Mouse (Mus musculus): ENCODE measurements around the gene Fgfr2. TPM values are rescaled to one million over a fixed set of nuclear protein-coding genes. Genes with fewer than 3 reads are reported as not detected.

Fgfr2 gene
- total and polyA plus RNA-seq, 2 experiments from 2014 or later: 12.1 to 32.6 TPM

DNA sequence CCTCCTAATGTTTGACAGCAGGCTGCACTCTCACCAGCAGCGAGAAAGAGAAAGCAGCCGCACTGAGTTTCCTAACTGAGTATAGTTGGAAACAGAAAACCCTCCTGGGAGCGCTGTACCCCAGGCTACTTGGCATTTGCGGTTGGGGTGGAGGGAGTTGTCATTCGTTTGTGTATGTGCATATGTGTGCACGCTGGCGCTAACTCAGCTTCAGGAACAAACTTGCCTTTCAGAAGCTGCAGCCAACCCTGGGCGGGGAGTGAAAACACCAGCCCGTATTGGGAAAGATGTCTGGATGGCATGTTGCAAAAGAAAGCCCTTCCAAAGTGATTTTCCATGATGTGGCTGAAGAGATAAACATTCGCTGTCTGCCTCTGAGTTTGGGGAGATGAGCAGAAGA is 2546.2 kb downstream of the Fgfr2 start:
- no peaks in the 10 kb centered on the region for H3K9me3 ChIP-seq (ENCODE audit: low read length)
- no peaks in the 10 kb centered on the region for H3K4me1 ChIP-seq (ENCODE audit: insufficient read depth, low read length)
- H3K4me3 ChIP-seq (ENCODE audit: low read depth, low read length): no peak overlapping the region
- TF ChIP-seq CTCF (IDR thresholded peaks at IDR 0.05): no peak
- H3K27ac ChIP-seq (ENCODE audit: low read depth, low read length): no peak overlapping the region
- ATAC-seq (ENCODE audit: low FRiP score) (no peak), DNase-seq (ENCODE audit: low spot score) (peak; percentile 22)
- WGBS: 33% methylated on average over 10 of the region's 10 CpGs
- no peaks in the 10 kb centered on the region for H3K27me3 ChIP-seq (ENCODE audit: insufficient read depth, low read length)
- no peak overlapping the region for H3K9ac ChIP-seq (replicated peaks; ENCODE audit: low read length, poor library complexity, severe bottlenecking)
- H3K36me3 ChIP-seq (ENCODE audit: insufficient read depth, low read length): no peaks in the 10 kb centered on the region
- no peak overlapping the region; the same call in 1 of the 2 replicates for H3K4me2 ChIP-seq (ENCODE audit: low read depth, low read length, poor library complexity, severe bottlenecking)

DNA sequence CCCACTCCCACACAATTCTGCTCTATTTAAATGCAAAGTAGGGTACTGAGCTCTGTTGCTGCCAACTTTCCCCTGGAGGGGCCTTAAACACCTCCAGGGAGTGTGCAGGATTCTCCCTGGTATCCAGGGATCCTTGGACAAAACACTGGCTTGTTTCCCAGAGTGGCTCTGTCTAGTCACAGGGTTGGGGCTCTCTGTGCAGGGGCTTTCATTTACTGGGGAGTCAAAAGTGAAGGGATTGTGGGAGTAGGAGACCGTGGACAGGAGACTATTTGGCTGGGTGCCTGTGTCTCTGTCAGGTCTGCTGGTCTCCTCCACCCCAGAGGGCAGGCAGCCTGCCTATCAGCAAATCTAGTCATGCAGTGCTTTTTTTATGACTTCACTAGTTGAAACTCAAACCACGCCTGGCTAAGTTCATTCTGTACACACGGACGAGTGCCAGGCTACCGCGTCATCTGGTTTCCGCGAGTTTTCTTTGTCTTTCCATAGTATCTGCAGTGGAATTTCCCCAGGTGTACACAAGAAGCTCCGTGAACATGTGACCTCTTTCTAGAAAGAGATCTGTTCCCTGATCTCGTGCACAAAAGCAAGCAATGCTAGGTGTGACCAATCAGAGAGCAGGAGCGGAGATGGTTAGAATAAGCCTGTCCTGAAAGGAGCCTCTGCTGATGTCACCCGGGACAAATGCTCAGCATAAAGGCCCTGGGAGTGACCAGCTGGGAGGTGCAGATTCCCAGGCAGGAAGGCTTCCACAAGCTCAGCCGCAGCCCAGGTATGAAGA is 2548.7 kb downstream of the Fgfr2 start:
- Histone ChIP-seq H3K9me3 (ENCODE audit: low read length) (no peaks in the 10 kb centered on the region), H3K27ac (ENCODE audit: low read depth, low read length) (no peak overlapping the region), H3K27me3 (ENCODE audit: insufficient read depth, low read length) (no peaks in the 10 kb centered on the region), H3K9ac (replicated peaks; ENCODE audit: low read length, poor library complexity, severe bottlenecking) (no peak overlapping the region), H3K4me1 (ENCODE audit: insufficient read depth, low read length) (no peaks in the 10 kb centered on the region), H3K4me3 (ENCODE audit: low read depth, low read length) (no peak overlapping the region), H3K4me2 (ENCODE audit: low read depth, low read length, poor library complexity, severe bottlenecking) (peak overlapping the region; percentile 6; the same call in 1 of the 2 replicates), H3K36me3 (ENCODE audit: insufficient read depth, low read length) (no peaks in the 10 kb centered on the region)
- no peak for ATAC-seq (ENCODE audit: low FRiP score)
- WGBS: 42% methylated on average over 13 of the region's 13 CpGs
- peak; percentile 58 for DNase-seq (ENCODE audit: low spot score)
- TF ChIP-seq CTCF (IDR thresholded peaks at IDR 0.05): no peak

DNA sequence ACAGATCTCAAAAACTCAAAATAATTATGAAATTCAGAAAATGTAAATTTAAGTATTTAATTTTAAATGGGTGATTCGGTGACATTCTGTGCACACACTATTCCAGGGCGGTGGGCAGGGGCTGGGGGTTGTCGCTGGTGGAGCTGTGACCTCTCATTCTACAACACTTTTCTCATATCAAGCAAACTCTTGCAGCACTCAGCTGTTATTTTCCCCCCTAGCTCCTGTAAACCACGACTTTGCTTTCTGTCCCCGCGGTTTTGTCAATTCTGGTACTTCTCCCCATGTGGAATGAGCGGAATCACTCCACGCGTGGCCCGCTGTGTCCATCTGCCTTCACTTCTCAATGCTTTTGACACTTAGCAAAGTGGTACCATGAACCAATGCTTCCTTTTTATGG is 2549.4 kb downstream of the Fgfr2 start:
- Histone ChIP-seq H3K4me1 (ENCODE audit: insufficient read depth, low read length) (no peaks in the 10 kb centered on the region), H3K27me3 (ENCODE audit: insufficient read depth, low read length) (no peaks in the 10 kb centered on the region), H3K4me3 (ENCODE audit: low read depth, low read length) (no peak overlapping the region), H3K4me2 (ENCODE audit: low read depth, low read length, poor library complexity, severe bottlenecking) (no peak overlapping the region), H3K36me3 (ENCODE audit: insufficient read depth, low read length) (no peaks in the 10 kb centered on the region), H3K9ac (replicated peaks; ENCODE audit: low read length, poor library complexity, severe bottlenecking) (no peak overlapping the region), H3K9me3 (ENCODE audit: low read length) (no peaks in the 10 kb centered on the region), H3K27ac (ENCODE audit: low read depth, low read length) (no peak overlapping the region)
- no peak for TF ChIP-seq CTCF (IDR thresholded peaks at IDR 0.05)
- ATAC-seq (ENCODE audit: low FRiP score): no peak
- WGBS: 92% methylated on average over 10 of the region's 10 CpGs
- no peak for DNase-seq (ENCODE audit: low spot score)

DNA sequence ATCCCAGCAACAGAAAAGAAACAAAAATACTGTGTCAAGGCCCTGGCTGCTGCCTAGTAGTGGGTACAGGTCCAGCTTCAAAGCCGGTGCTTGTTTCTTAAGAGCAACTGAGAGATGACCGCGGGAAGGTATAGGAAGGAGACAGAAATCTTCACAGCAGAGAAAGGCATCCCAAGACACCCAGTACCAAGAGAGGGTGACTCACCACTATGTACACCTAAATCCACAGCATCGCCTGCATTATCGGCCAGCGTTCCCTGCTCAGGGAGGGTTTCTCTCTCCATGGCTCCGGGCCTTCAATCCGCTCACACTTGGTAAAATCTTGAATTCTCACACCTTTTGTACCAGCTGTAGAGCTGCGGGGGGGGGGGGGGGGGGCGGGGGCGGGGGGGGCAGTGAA is 2550.3 kb downstream of the Fgfr2 start, which contains the start of gene Nsmce4a:
Nsmce4a (minus strand) TSS at position 298 of the 400 bp plus-strand sequence.
- WGBS: 68% methylated on average over 9 of the region's 11 CpGs

DNA sequence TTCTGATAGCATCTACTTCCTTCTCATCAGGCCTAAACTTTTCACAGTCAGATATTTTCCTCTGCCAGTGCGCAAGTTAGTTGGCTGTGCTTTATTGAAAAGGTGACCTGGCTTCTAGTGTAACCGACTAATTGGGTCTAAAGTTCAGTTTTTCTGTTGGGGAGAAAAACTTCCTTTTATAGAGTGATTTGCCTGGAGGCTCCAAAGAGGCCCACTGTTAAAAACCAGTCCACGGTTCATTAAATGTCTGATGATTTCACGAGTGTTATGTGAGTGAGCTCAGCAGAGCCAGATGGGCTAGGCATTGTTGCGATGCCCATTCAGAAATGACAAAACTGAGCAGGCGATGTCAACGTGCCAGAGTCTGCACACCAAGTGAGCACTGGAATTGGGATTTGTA is 2552.7 kb downstream of the Fgfr2 start:
- Histone ChIP-seq H3K9ac (replicated peaks; ENCODE audit: low read length, poor library complexity, severe bottlenecking) (no peak overlapping the region), H3K4me1 (ENCODE audit: insufficient read depth, low read length) (no peaks in the 10 kb centered on the region), H3K9me3 (ENCODE audit: low read length) (no peaks in the 10 kb centered on the region), H3K36me3 (ENCODE audit: insufficient read depth, low read length) (no peaks in the 10 kb centered on the region), H3K27ac (ENCODE audit: low read depth, low read length) (no peak overlapping the region), H3K4me2 (ENCODE audit: low read depth, low read length, poor library complexity, severe bottlenecking) (no peak overlapping the region), H3K4me3 (ENCODE audit: low read depth, low read length) (no peak overlapping the region), H3K27me3 (ENCODE audit: insufficient read depth, low read length) (no peaks in the 10 kb centered on the region)
- WGBS: 45% methylated on average over 7 of the region's 7 CpGs
- ATAC-seq (ENCODE audit: low FRiP score) (no peak), DNase-seq (ENCODE audit: low spot score) (no peak)
- TF ChIP-seq CTCF (IDR thresholded peaks at IDR 0.05): no peak

More for the DNA sequence above, 2550.3 kb downstream of the Fgfr2 start, which contains the start of gene Nsmce4a:
- Histone ChIP-seq H3K4me3 (ENCODE audit: low read depth, low read length) (no peak within 1 kb of the TSS), H3K4me1 (ENCODE audit: insufficient read depth, low read length) (no peaks in the 10 kb centered on the region), H3K4me2 (ENCODE audit: low read depth, low read length, poor library complexity, severe bottlenecking) (no peak within 1 kb of the TSS), H3K9ac (replicated peaks; ENCODE audit: low read length, poor library complexity, severe bottlenecking) (no peak within 1 kb of the TSS), H3K27ac (ENCODE audit: low read depth, low read length) (no peak within 1 kb of the TSS), H3K9me3 (ENCODE audit: low read length) (no peaks in the 10 kb centered on the region), H3K27me3 (ENCODE audit: insufficient read depth, low read length) (no peaks in the 10 kb centered on the region), H3K36me3 (ENCODE audit: insufficient read depth, low read length) (no peaks in the 10 kb centered on the region)
- ATAC-seq (ENCODE audit: low FRiP score): no peak
- no peak for TF ChIP-seq CTCF (IDR thresholded peaks at IDR 0.05)
- DNase-seq (ENCODE audit: low spot score): no peak

DNA sequence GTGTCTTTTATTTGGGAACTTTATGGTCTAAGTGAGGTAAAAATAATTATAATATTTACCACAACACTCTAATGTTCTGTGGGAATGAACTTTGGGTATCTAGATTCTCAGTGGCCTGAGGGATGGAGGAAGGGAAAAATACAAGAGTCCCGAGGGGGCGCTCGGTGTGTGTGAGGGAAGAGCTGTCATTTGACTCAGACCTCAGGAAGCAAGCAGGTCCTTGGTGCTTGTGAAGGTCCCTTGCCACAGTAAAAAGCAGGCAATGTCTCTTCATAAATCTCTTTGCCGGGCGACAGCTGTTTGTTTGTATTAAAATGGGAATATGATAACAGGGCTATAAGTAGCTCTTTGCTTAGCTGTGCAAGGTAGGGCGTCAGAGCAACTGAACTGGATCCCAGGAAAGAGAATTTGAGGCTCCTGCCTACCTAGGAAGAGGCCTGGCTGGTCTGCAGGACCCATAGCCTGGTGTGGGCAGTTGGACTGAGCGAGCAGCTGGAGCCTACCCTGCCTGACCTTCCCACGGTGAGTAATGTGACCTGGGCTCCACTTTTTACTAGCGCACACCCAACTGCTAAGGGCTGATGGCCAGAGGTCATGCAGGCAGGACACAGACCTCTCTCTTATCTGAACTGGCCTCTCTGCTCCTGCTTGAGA is 2554.2 kb downstream of the Fgfr2 start:
- no peak overlapping the region for H3K27ac ChIP-seq (ENCODE audit: low read depth, low read length)
- no peak overlapping the region for H3K4me2 ChIP-seq (ENCODE audit: low read depth, low read length, poor library complexity, severe bottlenecking)
- H3K27me3 ChIP-seq (ENCODE audit: insufficient read depth, low read length): no peaks in the 10 kb centered on the region
- no peak for DNase-seq (ENCODE audit: low spot score)
- H3K9ac ChIP-seq (replicated peaks; ENCODE audit: low read length, poor library complexity, severe bottlenecking): no peak overlapping the region
- no peak for ATAC-seq (ENCODE audit: low FRiP score)
- no peaks in the 10 kb centered on the region for H3K9me3 ChIP-seq (ENCODE audit: low read length)
- WGBS: 85% methylated on average over 9 of the region's 9 CpGs
- H3K4me1 ChIP-seq (ENCODE audit: insufficient read depth, low read length): no peaks in the 10 kb centered on the region
- TF ChIP-seq CTCF (IDR thresholded peaks at IDR 0.05): no peak
- H3K36me3 ChIP-seq (ENCODE audit: insufficient read depth, low read length): no peaks in the 10 kb centered on the region
- no peak overlapping the region for H3K4me3 ChIP-seq (ENCODE audit: low read depth, low read length)

Measured in midbrain, postnatal 0 days (tissue).